Mouse (Mus musculus) limb, embryonic 11.5 days (tissue): Measurements from ENCODE around the gene Cops8. TPM values are rescaled to one million over a fixed set of nuclear protein-coding genes. Genes with fewer than 3 reads are reported as not detected.

Source experiments
- ATAC-seq: fragments of 200-750 bp; cut with Nextera tagmentation; 2 replicates; pipeline ENCODE4 v1.8.0; 2017; ENCODE audit warnings: low read depth; ENCODE audit not compliant: insufficient number of reproducible peaks, low FRiP score, low TSS enrichment
- DNase-seq: peaks from one replicate; pipeline ENCODE4 v3.0.0-alpha.2; 2015; ENCODE audit warnings: low spot score
- H3K27ac ChIP-seq: fragments of 300-500 bp; sonication (generic); replicated peaks from 2 replicates; pipeline ENCODE4 v1.5.1; 2014; ENCODE audit warnings: low read depth, mild to moderate bottlenecking, low read length
- H3K27me3 ChIP-seq: fragments of 300-500 bp; sonication (generic); 2 replicates; pipeline ENCODE4 v1.6.1; 2014; ENCODE audit warnings: mild to moderate bottlenecking, low read length, mixed read lengths; ENCODE audit not compliant: control insufficient read depth, insufficient read depth
- H3K36me3 ChIP-seq: fragments of 300-500 bp; sonication (generic); 2 replicates; pipeline ENCODE4 v1.6.1; 2014; ENCODE audit warnings: mild to moderate bottlenecking, low read length, moderate library complexity, mixed read lengths; ENCODE audit not compliant: control insufficient read depth, insufficient read depth
- H3K4me1 ChIP-seq: fragments of 300-500 bp; sonication (generic); 2 replicates; pipeline ENCODE4 v1.6.1; 2014; ENCODE audit warnings: low read length, mixed read lengths; ENCODE audit not compliant: control insufficient read depth, insufficient read depth
- H3K4me2 ChIP-seq: fragments of 300-500 bp; sonication (generic); 2 replicates; pipeline ENCODE4 v1.6.1; 2014; ENCODE audit warnings: low read depth, mild to moderate bottlenecking, moderate library complexity; ENCODE audit not compliant: severe bottlenecking
- H3K4me3 ChIP-seq: fragments of 300-500 bp; sonication (generic); 2 replicates; pipeline ENCODE4 v1.5.1; 2014; ENCODE audit warnings: low read depth, low read length
- H3K9ac ChIP-seq: fragments of 300-500 bp; sonication (generic); 2 replicates; pipeline ENCODE4 v1.6.1; 2014; ENCODE audit warnings: mild to moderate bottlenecking, low read length
- H3K9me3 ChIP-seq: fragments of 300-500 bp; sonication (generic); 2 replicates; pipeline ENCODE4 v1.6.1; 2016; ENCODE audit warnings: low read length; ENCODE audit not compliant: control insufficient read depth
- WGBS: fragments of 180-500 bp; shearing (Covaris S2); extraction: QIAGEN DNeasy Blood & Tissue Kit; methylation state at CpG from one replicate; pipeline ENCODE4 v1.1.7; 2014; 5-methylcytosine and 5-hydroxymethylcytosine counted together
- polyA plus RNA-seq: library from polyadenylated mRNA; unstranded; fragments of >200 nt; fragmentation: Nextera tagmentation; extraction: Ambion mirVana; gene quantifications from 2 replicates; pipeline ENCODE4 v1.2.1, GENCODE M21; 2014

The Cops8 gene
- polyA plus RNA-seq, result 205 and 212 TPM in 2 replicates

DNA sequence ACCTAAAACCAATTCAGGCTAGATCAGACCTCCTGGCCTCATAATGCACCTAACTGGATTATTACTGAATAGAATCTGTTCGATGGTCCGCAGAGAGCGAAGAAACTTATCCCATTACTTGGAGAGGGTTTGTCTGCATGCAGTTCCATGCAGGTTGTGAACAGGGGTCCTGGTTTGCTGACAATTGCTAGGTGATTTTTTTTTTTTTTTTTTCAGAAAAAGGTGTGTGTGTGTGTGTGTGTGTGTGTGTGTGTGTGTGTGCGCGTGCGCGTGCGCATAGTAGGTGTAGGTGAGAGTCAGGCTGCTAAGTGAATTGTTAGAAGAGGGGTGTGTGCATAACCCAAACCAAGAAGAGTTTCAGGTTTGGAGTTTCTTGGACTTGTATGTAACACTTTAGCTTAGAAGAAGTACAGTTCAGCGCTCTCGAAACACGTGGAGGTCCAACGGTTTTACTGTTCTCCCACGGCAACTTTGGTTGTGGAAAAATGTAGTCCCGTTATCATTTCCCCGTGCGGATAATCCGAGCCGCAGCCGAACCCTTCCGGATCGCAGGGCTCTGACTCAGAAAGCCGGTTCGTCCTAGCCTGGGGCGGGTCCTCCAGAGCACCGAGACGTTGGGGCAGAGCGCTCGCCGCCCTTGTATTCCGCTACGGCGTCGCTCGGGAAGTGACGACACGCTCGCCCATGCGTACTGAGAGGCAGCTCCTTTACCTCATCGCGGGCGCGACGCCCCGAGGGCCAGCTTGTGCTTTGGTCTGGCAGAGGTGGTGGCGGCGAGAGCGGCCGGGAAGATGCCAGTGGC lies at the start of gene Cops8:
Gene Cops8 (plus strand): TSS at position 223 of the 802 bp plus-strand sequence.
- DNase-seq (peak; percentile 98), ATAC-seq (peak; percentile 97)
- no peaks in the 10 kb centered on the region for H3K9me3 ChIP-seq
- peak within 1 kb of the TSS; percentile 87 for H3K9ac ChIP-seq
- peak within 1 kb of the TSS; percentile 90 for H3K4me3 ChIP-seq
- peak within 1 kb of the TSS; percentile 70 for H3K4me2 ChIP-seq
- H3K4me1 ChIP-seq, result 0 out of 2 replicates have a peak, but pooled peaks cover 3% of the 10 kb centered on the region
- H3K27ac ChIP-seq, result 0 out of 2 replicates have a peak within 1 kb of the TSS, but pooled peaks have one; percentile 36
- peaks cover 4% of the 10 kb centered on the region; the same call in 1 of the 2 replicates for H3K36me3 ChIP-seq
- WGBS, result 5% methylated on average over 48 of the region's 48 CpGs
- H3K27me3 ChIP-seq, result no peaks in the 10 kb centered on the region

DNA sequence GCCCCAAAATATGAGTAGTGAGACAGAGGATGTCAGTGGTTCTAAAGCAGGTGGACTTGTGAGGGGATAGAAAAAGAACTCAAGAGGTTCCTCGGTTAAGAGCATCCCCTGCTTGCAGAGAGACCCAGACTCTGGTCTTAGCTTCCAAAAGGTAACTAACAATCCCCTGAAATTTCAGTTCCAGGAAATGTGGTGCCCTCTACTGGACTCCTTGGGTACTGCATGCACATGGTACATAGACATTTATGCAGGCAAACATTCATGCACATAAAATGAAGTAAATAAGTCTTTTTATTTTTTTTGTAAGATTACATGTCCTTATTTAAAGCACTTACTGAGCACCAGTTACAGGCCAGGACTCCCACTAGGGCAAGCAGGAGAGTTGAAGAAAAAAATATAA lies 45.6 kb upstream of the Cops8 start:
- ATAC-seq (no peak), DNase-seq (peak; percentile 55)
- Histone ChIP-seq H3K9me3 (no peaks in the 10 kb centered on the region), H3K4me3 (no peak overlapping the region), H3K4me1 (no peaks in the 10 kb centered on the region), H3K9ac (no peak overlapping the region), H3K27me3 (no peaks in the 10 kb centered on the region), H3K36me3 (no peaks in the 10 kb centered on the region), H3K4me2 (no peak overlapping the region), H3K27ac (no peak overlapping the region)
- 84% methylated on average over 1 of the region's 1 CpGs for WGBS

DNA sequence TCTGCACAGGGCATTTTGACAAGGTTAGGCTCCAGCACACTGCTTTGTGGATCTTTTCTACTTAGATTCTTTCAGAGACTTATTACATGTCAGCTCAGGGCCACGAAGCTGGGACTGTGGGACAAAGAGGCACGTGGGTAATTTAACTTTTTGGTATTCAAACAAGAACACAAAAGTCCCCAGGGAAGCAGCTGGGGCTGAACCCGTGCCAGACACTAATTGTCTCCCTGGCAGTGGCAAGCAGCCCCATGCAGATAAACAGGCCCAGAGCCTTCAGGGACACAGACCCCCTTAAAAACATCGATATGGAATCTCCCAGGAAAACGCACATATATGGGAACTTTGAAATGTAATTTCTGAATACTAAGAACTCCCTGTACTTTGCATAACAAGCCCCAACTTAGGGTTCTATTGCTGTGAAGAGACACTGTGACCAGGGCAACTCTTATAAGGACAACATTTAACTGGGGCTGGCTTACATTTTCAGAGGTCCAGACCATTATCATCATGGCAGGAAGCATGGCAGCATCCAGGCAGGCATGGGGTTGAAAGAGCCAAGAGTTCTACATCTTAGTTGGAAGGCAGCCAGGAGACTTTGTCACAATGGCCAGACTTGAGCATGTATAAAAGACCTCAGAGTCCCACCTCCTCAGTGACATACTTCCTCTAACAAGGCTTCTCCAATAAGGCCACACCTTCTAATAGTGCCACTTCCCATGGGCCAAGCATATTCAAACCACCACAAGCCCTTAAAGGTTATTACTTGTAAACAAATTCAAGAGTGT lies 41.6 kb upstream of the Cops8 start:
- H3K4me3 ChIP-seq, result no peak overlapping the region
- no peak overlapping the region for H3K4me2 ChIP-seq
- WGBS, result 82% methylated on average over 5 of the region's 5 CpGs
- ATAC-seq (no peak), DNase-seq (no peak)
- no peak overlapping the region for H3K9ac ChIP-seq
- no peaks in the 10 kb centered on the region for H3K4me1 ChIP-seq
- no peaks in the 10 kb centered on the region for H3K27me3 ChIP-seq
- no peak overlapping the region for H3K27ac ChIP-seq
- H3K9me3 ChIP-seq, result no peaks in the 10 kb centered on the region
- no peaks in the 10 kb centered on the region for H3K36me3 ChIP-seq

DNA sequence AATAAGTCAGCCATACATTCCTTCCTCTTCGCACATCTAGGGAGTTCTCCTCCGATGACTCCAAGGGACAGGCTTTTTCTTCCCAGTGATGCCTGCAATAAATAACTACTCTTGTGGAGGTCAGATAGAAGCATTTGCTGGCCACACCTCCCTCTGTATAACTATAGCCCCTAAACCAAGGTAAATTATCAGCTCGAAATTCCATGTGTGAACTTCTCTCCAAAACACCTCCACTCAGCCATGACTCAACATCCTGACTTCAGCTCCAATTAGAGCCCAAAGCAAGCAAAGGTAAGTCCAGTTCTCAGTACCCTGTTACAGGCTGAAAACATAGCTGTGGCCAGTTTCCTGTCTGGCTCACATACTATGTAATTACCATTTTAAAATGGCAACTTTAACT lies 38.8 kb upstream of the Cops8 start:
- H3K36me3 ChIP-seq, result no peaks in the 10 kb centered on the region
- no peak overlapping the region for H3K4me2 ChIP-seq
- H3K4me1 ChIP-seq, result no peaks in the 10 kb centered on the region
- H3K27me3 ChIP-seq, result no peaks in the 10 kb centered on the region
- H3K9ac ChIP-seq, result no peak overlapping the region
- no peak for ATAC-seq
- H3K27ac ChIP-seq, result no peak overlapping the region
- 88% methylated on average over 3 of the region's 3 CpGs for WGBS
- H3K4me3 ChIP-seq, result no peak overlapping the region
- no peak for DNase-seq
- H3K9me3 ChIP-seq, result no peaks in the 10 kb centered on the region

GRCm38 (mm10) chr1:90566664-90567440 lies 35.9 kb upstream of the Cops8 start:
- no peak overlapping the region for H3K27ac ChIP-seq
- H3K27me3 ChIP-seq, result no peaks in the 10 kb centered on the region
- H3K4me3 ChIP-seq, result no peak overlapping the region
- no peak overlapping the region for H3K4me2 ChIP-seq
- no peak for DNase-seq
- ATAC-seq, result no peak
- no peaks in the 10 kb centered on the region for H3K9me3 ChIP-seq
- H3K36me3 ChIP-seq, result no peaks in the 10 kb centered on the region
- 72% methylated on average over 15 of the region's 15 CpGs for WGBS
- no peak overlapping the region for H3K9ac ChIP-seq
- no peaks in the 10 kb centered on the region for H3K4me1 ChIP-seq

DNA sequence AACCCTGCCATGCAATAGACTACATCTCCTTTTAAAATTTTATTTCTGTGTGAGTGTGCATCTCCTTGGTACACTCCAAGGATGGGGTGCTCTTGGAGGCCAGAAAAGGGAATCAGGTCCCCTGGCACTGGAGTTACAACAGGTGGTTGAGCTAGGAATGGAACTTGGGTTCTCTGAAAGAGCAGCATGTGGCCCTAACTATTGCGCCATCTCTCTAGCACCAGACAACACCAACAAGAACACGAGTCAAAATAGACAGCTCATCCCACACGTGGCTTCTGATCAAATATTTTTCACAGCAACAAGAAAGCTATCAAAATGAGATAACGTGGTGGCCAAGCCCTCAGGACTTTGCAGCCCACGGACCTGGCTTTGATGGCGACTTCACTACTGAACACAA lies 28.9 kb upstream of the Cops8 start:
- 87% methylated on average over 6 of the region's 6 CpGs for WGBS
- Histone ChIP-seq H3K4me3 (no peak overlapping the region), H3K9me3 (no peaks in the 10 kb centered on the region), H3K36me3 (no peaks in the 10 kb centered on the region), H3K4me2 (no peak overlapping the region), H3K9ac (no peak overlapping the region), H3K27me3 (no peaks in the 10 kb centered on the region), H3K4me1 (no peaks in the 10 kb centered on the region), H3K27ac (no peak overlapping the region)
- no peak for DNase-seq
- no peak for ATAC-seq

DNA sequence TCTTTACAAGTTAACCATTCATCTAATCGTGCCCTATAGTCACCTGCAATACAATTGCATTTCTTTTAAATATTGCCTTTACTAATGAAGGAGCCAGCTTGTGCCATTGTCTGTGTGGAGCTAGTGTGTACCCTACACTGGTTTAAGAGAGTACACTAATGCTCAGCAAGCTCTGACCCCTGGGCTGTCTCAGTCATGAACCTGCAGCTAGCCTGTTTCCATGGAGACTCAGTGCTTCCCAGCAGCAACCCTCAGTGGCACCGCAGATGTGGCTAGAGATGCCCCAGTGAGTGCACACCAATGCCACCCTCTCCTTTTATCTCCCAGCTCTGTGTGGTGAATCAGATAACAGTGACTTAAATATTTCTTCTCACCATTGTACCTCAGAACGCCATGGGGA lies 27.9 kb upstream of the Cops8 start:
- WGBS, result 79% methylated on average over 3 of the region's 3 CpGs
- ATAC-seq (no peak), DNase-seq (no peak)
- Histone ChIP-seq H3K27me3 (no peaks in the 10 kb centered on the region), H3K4me3 (no peak overlapping the region), H3K9me3 (no peaks in the 10 kb centered on the region), H3K27ac (no peak overlapping the region), H3K9ac (no peak overlapping the region), H3K4me1 (no peaks in the 10 kb centered on the region), H3K4me2 (no peak overlapping the region), H3K36me3 (no peaks in the 10 kb centered on the region)

DNA sequence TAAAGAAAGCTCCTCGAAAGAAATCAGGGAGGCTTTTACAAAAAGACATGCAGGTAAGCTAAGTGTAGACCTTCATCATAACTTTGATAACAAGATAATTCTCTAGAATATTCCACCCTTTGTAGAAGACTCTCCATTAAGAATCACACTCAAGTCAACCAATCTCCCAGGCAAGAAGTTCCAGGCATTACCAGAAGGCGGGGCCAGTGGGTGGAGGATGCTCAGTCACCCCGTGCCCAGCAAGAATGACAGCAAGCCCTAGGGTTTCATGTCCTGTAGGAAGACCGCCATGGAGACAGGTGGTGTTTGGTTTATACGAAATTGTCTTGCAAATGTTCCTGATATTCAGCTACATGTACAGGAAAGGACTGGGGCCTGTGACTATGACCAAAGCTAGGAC lies 25.4 kb upstream of the Cops8 start:
- H3K27me3 ChIP-seq, result no peaks in the 10 kb centered on the region
- H3K4me3 ChIP-seq, result no peak overlapping the region
- no peak overlapping the region for H3K27ac ChIP-seq
- ATAC-seq (no peak), DNase-seq (no peak)
- 70% methylated on average over 5 of the region's 5 CpGs for WGBS
- H3K4me2 ChIP-seq, result no peak overlapping the region
- H3K36me3 ChIP-seq, result no peaks in the 10 kb centered on the region
- H3K4me1 ChIP-seq, result no peaks in the 10 kb centered on the region
- no peak overlapping the region for H3K9ac ChIP-seq
- H3K9me3 ChIP-seq, result no peaks in the 10 kb centered on the region
